Mouse (Mus musculus): ENCODE results near the gene Cavin1. TPM values are rescaled to one million over a fixed set of nuclear protein-coding genes. Genes with fewer than 3 reads are reported as not detected.

Gene Cavin1
- polyA plus RNA-seq, 1 experiment from 2014 or later, result 10.2 TPM

DNA sequence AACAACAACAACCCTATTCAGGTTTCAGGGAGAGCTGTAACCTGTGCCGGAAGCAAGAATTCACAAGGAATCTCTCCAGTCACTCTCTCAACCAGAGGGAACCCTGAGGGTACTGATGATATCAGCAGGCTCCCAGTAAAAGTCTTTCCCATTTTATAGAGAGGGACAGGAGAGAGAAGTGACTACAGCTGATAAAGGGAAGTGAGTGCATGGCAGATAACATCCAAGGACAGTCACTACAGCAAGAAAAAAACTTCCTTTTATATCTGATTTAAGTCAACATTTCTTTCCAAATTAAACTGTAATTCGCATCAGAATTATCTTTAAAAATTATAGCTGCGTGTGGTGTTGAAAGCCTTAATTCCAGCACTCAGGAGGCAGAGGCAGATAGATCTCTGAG, 43.3 kb downstream of the Cavin1 start:
- no peaks in the 10 kb centered on the region for H3K27me3 ChIP-seq (ENCODE audit: control insufficient read depth, insufficient read depth, low read length)
- H3K4me2 ChIP-seq (ENCODE audit: low read depth, severe bottlenecking), result no peak overlapping the region
- no peak overlapping the region for H3K9ac ChIP-seq (ENCODE audit: low read length)
- DNase-seq (ENCODE audit: low spot score) (no peak), ATAC-seq (ENCODE audit: insufficient number of reproducible peaks, low FRiP score, low TSS enrichment, low read depth) (no peak)
- no peak overlapping the region for H3K27ac ChIP-seq (replicated peaks; ENCODE audit: low read depth, low read length)
- no peaks in the 10 kb centered on the region for H3K4me1 ChIP-seq (ENCODE audit: control insufficient read depth, insufficient read depth, low read length)
- no peak overlapping the region for H3K4me3 ChIP-seq (ENCODE audit: low read depth, low read length)
- no peaks in the 10 kb centered on the region for H3K36me3 ChIP-seq (ENCODE audit: control insufficient read depth, insufficient read depth, low read length)
- no peaks in the 10 kb centered on the region for H3K9me3 ChIP-seq (ENCODE audit: control insufficient read depth, low read length)
- 89% methylated on average over 3 of the region's 3 CpGs for WGBS

DNA sequence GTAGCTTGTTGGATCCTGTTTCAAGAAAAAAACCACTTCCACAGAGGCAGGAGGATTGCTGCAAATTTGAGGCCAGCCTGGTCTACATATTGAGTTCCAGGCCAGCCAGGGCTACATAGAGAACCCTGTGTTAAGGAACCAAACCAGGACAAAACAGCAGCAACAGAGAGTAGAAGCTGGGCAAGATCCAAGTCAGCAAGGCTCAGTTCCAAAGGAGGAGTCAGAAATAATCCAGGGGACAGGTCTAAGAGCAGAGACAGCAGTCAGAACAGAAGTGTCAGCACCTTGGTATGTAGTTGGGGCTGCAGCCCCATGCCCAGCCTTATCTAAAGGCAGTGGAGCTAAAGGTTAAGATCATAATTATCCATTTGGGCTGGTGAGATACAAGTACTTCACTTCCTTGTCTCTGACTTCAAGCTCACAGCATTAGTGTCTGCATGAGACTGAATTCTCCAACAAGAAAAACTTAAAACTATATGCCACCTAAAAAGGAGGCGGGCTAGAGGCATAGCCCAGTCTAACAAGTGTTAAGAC, 46.2 kb downstream of the Cavin1 start:
- Histone ChIP-seq H3K36me3 (ENCODE audit: control insufficient read depth, insufficient read depth, low read length) (no peaks in the 10 kb centered on the region), H3K4me2 (ENCODE audit: low read depth, severe bottlenecking) (no peak overlapping the region), H3K9me3 (ENCODE audit: control insufficient read depth, low read length) (no peaks in the 10 kb centered on the region), H3K27me3 (ENCODE audit: control insufficient read depth, insufficient read depth, low read length) (no peaks in the 10 kb centered on the region), H3K4me1 (ENCODE audit: control insufficient read depth, insufficient read depth, low read length) (no peaks in the 10 kb centered on the region), H3K27ac (replicated peaks; ENCODE audit: low read depth, low read length) (no peak overlapping the region), H3K9ac (ENCODE audit: low read length) (no peak overlapping the region), H3K4me3 (ENCODE audit: low read depth, low read length) (no peak overlapping the region)
- WGBS, result 97% methylated on average over 1 of the region's 1 CpGs
- DNase-seq (ENCODE audit: low spot score) (no peak), ATAC-seq (ENCODE audit: insufficient number of reproducible peaks, low FRiP score, low TSS enrichment, low read depth) (no peak)

GRCm38 (mm10) chr11:100920887-100921624, 49.6 kb downstream of the Cavin1 start:
- no peaks in the 10 kb centered on the region for H3K4me1 ChIP-seq (ENCODE audit: control insufficient read depth, insufficient read depth, low read length)
- H3K9me3 ChIP-seq (ENCODE audit: control insufficient read depth, low read length), result no peaks in the 10 kb centered on the region
- ATAC-seq (ENCODE audit: insufficient number of reproducible peaks, low FRiP score, low TSS enrichment, low read depth) (no peak), DNase-seq (ENCODE audit: low spot score) (no peak)
- no peak overlapping the region for H3K4me2 ChIP-seq (ENCODE audit: low read depth, severe bottlenecking)
- no peak overlapping the region for H3K4me3 ChIP-seq (ENCODE audit: low read depth, low read length)
- H3K36me3 ChIP-seq (ENCODE audit: control insufficient read depth, insufficient read depth, low read length), result no peaks in the 10 kb centered on the region
- 95% methylated on average over 4 of the region's 4 CpGs for WGBS
- no peaks in the 10 kb centered on the region for H3K27me3 ChIP-seq (ENCODE audit: control insufficient read depth, insufficient read depth, low read length)
- H3K9ac ChIP-seq (ENCODE audit: low read length), result no peak overlapping the region
- no peak overlapping the region for H3K27ac ChIP-seq (replicated peaks; ENCODE audit: low read depth, low read length)

- Histone ChIP-seq H3K4me1 (ENCODE audit: control insufficient read depth, insufficient read depth, low read length) (no peaks in the 10 kb centered on the region), H3K9me3 (ENCODE audit: control insufficient read depth, low read length) (0 out of 2 replicates have a peak, but pooled peaks cover 2% of the 10 kb centered on the region), H3K27ac (replicated peaks; ENCODE audit: low read depth, low read length) (no peak overlapping the region), H3K36me3 (ENCODE audit: control insufficient read depth, insufficient read depth, low read length) (no peaks in the 10 kb centered on the region), H3K4me3 (ENCODE audit: low read depth, low read length) (no peak overlapping the region), H3K4me2 (ENCODE audit: low read depth, severe bottlenecking) (no peak overlapping the region), H3K27me3 (ENCODE audit: control insufficient read depth, insufficient read depth, low read length) (no peaks in the 10 kb centered on the region), H3K9ac (ENCODE audit: low read length) (no peak overlapping the region)
- ATAC-seq (ENCODE audit: insufficient number of reproducible peaks, low FRiP score, low TSS enrichment, low read depth) (no peak), DNase-seq (ENCODE audit: low spot score) (no peak)
- WGBS, result 91% methylated on average over 5 of the region's 5 CpGs
Observed at GRCm38 (mm10) chr11:100918007-100918406, 52.7 kb downstream of the Cavin1 start.

GRCm38 (mm10) chr11:100916432-100916971, 54.2 kb downstream of the Cavin1 start:
- DNase-seq (ENCODE audit: low spot score), result no peak
- H3K4me2 ChIP-seq (ENCODE audit: low read depth, severe bottlenecking), result no peak overlapping the region
- no peak for ATAC-seq (ENCODE audit: insufficient number of reproducible peaks, low FRiP score, low TSS enrichment, low read depth)
- H3K36me3 ChIP-seq (ENCODE audit: control insufficient read depth, insufficient read depth, low read length), result no peaks in the 10 kb centered on the region
- 93% methylated on average over 4 of the region's 4 CpGs for WGBS
- H3K4me3 ChIP-seq (ENCODE audit: low read depth, low read length), result no peak overlapping the region
- H3K9me3 ChIP-seq (ENCODE audit: control insufficient read depth, low read length), result 0 out of 2 replicates have a peak, but pooled peaks cover 2% of the 10 kb centered on the region
- H3K9ac ChIP-seq (ENCODE audit: low read length), result no peak overlapping the region
- no peaks in the 10 kb centered on the region for H3K4me1 ChIP-seq (ENCODE audit: control insufficient read depth, insufficient read depth, low read length)
- no peaks in the 10 kb centered on the region for H3K27me3 ChIP-seq (ENCODE audit: control insufficient read depth, insufficient read depth, low read length)
- H3K27ac ChIP-seq (replicated peaks; ENCODE audit: low read depth, low read length), result no peak overlapping the region

DNA sequence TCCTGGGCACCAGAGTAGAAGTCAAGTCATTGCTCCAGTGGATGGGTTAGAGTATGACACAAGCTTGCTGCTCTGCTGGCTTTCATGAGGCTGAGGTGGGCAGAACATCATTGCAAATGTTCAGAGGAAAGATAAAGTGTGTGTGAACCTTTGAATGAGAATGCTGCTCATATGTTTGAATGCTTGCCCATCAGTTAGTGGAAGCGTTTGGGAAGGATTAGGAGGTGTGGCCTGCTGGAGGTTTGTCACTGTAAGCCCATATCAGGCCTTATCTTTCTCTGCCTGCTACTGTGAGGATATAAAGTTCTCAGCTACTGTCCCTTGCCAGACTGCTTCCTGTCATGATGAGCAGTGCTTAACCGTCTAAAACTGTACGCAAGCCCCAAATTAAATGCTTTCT, 55.6 kb downstream of the Cavin1 start:
- H3K4me2 ChIP-seq (ENCODE audit: low read depth, severe bottlenecking), result no peak overlapping the region
- no peak overlapping the region for H3K27ac ChIP-seq (replicated peaks; ENCODE audit: low read depth, low read length)
- 0 out of 2 replicates have a peak, but pooled peaks cover 2% of the 10 kb centered on the region for H3K9me3 ChIP-seq (ENCODE audit: control insufficient read depth, low read length)
- no peaks in the 10 kb centered on the region for H3K36me3 ChIP-seq (ENCODE audit: control insufficient read depth, insufficient read depth, low read length)
- H3K9ac ChIP-seq (ENCODE audit: low read length), result no peak overlapping the region
- no peaks in the 10 kb centered on the region for H3K4me1 ChIP-seq (ENCODE audit: control insufficient read depth, insufficient read depth, low read length)
- WGBS, result 95% methylated on average over 3 of the region's 3 CpGs
- ATAC-seq (ENCODE audit: insufficient number of reproducible peaks, low FRiP score, low TSS enrichment, low read depth) (no peak), DNase-seq (ENCODE audit: low spot score) (no peak)
- H3K4me3 ChIP-seq (ENCODE audit: low read depth, low read length), result no peak overlapping the region
- no peaks in the 10 kb centered on the region for H3K27me3 ChIP-seq (ENCODE audit: control insufficient read depth, insufficient read depth, low read length)

GRCm38 (mm10) chr11:100914415-100914814, 56.3 kb downstream of the Cavin1 start:
- 83% methylated on average over 5 of the region's 5 CpGs for WGBS
- 0 out of 2 replicates have a peak, but pooled peaks cover 2% of the 10 kb centered on the region for H3K9me3 ChIP-seq (ENCODE audit: control insufficient read depth, low read length)
- no peak overlapping the region for H3K4me2 ChIP-seq (ENCODE audit: low read depth, severe bottlenecking)
- DNase-seq (ENCODE audit: low spot score) (no peak), ATAC-seq (ENCODE audit: insufficient number of reproducible peaks, low FRiP score, low TSS enrichment, low read depth) (no peak)
- no peak overlapping the region for H3K9ac ChIP-seq (ENCODE audit: low read length)
- H3K27ac ChIP-seq (replicated peaks; ENCODE audit: low read depth, low read length), result no peak overlapping the region
- H3K4me1 ChIP-seq (ENCODE audit: control insufficient read depth, insufficient read depth, low read length), result no peaks in the 10 kb centered on the region
- H3K4me3 ChIP-seq (ENCODE audit: low read depth, low read length), result no peak overlapping the region
- H3K36me3 ChIP-seq (ENCODE audit: control insufficient read depth, insufficient read depth, low read length), result no peaks in the 10 kb centered on the region
- H3K27me3 ChIP-seq (ENCODE audit: control insufficient read depth, insufficient read depth, low read length), result no peaks in the 10 kb centered on the region

DNA sequence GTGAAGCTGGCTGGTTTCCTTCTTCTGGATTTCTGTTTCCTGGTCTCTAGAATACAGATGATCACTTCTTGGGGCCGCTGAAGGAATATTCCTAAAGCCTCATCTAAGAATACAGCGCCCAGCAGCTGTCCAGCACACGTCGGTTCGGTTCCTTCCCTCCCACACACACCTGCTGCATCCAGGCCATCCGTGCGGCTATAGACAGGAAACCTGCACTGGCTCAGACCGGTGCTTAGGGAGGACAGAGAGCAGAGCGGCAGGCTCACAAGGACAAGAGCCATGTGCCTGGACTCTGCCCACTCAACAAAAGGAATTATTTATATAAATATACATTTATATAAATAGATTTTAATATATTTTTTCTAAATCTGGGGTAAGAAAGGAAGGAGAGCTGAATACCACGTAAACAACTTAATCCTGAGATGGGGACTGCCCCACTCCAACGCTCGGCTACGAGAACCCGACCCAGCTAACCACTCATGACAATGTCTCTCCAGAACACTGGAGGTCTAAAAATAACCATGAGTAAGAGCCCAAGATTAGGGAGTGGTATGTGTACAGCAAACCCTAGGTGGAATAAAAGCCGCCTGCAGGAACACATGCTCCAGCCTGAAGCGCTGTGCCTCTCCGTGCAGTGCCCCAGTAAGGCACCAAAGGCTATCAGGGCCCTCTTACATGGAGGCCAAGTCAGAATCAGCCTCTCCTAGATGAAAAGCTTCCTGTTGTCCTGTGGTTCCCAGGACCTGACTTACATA, 58.1 kb downstream of the Cavin1 start:
- H3K4me1 ChIP-seq (ENCODE audit: control insufficient read depth, insufficient read depth, low read length), result no peaks in the 10 kb centered on the region
- H3K9me3 ChIP-seq (ENCODE audit: control insufficient read depth, low read length), result 0 out of 2 replicates have a peak, but pooled peaks cover 2% of the 10 kb centered on the region
- ATAC-seq (ENCODE audit: insufficient number of reproducible peaks, low FRiP score, low TSS enrichment, low read depth) (no peak), DNase-seq (ENCODE audit: low spot score) (no peak)
- no peak overlapping the region for H3K4me2 ChIP-seq (ENCODE audit: low read depth, severe bottlenecking)
- 91% methylated on average over 17 of the region's 17 CpGs for WGBS
- no peak overlapping the region for H3K4me3 ChIP-seq (ENCODE audit: low read depth, low read length)
- no peaks in the 10 kb centered on the region for H3K27me3 ChIP-seq (ENCODE audit: control insufficient read depth, insufficient read depth, low read length)
- H3K9ac ChIP-seq (ENCODE audit: low read length), result no peak overlapping the region
- no peaks in the 10 kb centered on the region for H3K36me3 ChIP-seq (ENCODE audit: control insufficient read depth, insufficient read depth, low read length)
- no peak overlapping the region for H3K27ac ChIP-seq (replicated peaks; ENCODE audit: low read depth, low read length)
